Mouse (Mus musculus): ENCODE measurements around the gene Cadm1. TPM values are rescaled to one million over a fixed set of nuclear protein-coding genes. Genes with fewer than 3 reads are reported as not detected.

Gene Cadm1
- polyA plus RNA-seq, 1 experiment from 2014 or later: 43.0 TPM

- 84% methylated on average over 8 of the region's 8 CpGs for WGBS
- ATAC-seq: no peak
- peaks cover 8% of the 10 kb centered on the region; the same call in 1 of the 2 replicates for H3K4me1 ChIP-seq (ENCODE audit: control insufficient read depth, insufficient read depth, low read length)
- no peaks in the 10 kb centered on the region for H3K27me3 ChIP-seq (replicated peaks; ENCODE audit: control insufficient read depth, insufficient read depth, low read length)
- no peak overlapping the region for H3K4me3 ChIP-seq (ENCODE audit: low read length)
- H3K9me3 ChIP-seq (ENCODE audit: control insufficient read depth, low read length): no peaks in the 10 kb centered on the region
- H3K27ac ChIP-seq (ENCODE audit: low read length): no peak overlapping the region
- H3K9ac ChIP-seq (ENCODE audit: low read depth, low read length): no peak overlapping the region
- no peaks in the 10 kb centered on the region for H3K36me3 ChIP-seq (ENCODE audit: control insufficient read depth, insufficient read depth, low read length)
- no peak overlapping the region for H3K4me2 ChIP-seq (ENCODE audit: low read depth, low read length)
Measured at GRCm38 (mm10) chr9:47586839-47587238, 56.9 kb downstream of the Cadm1 start.

DNA sequence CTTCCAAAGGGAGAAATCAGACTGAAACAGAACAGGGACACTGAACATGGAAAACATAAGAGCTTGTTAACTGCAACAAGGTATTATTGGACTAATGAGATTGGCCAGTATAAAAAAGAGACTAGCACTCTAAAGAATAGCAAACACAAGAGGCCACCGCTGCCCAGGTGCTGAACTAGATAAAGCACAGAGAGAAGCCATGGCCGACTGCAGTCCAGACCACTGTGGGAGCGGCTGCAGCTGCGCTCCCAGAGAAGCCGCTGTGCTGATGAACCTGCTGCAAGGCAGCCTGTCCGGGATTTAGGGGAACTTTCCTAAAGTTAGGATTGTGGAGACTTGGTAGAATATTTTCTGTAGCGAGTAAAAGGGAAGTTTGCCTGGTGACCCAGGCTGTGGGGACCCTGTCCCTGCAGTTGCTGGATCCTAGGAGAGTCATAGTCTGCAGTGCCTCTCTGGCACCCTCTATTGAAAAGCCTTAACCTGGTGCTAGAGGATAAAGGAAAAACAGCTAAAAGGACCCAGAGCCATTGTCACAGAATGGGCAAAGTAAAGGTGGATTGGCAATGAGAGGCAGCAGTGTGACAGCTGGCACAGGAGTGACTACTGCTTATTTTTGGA is 57.7 kb downstream of the Cadm1 start:
- Histone ChIP-seq H3K4me2 (ENCODE audit: low read depth, low read length) (no peak overlapping the region), H3K27ac (ENCODE audit: low read length) (no peak overlapping the region), H3K9ac (ENCODE audit: low read depth, low read length) (no peak overlapping the region), H3K4me3 (ENCODE audit: low read length) (no peak overlapping the region), H3K36me3 (ENCODE audit: control insufficient read depth, insufficient read depth, low read length) (no peaks in the 10 kb centered on the region), H3K9me3 (ENCODE audit: control insufficient read depth, low read length) (no peaks in the 10 kb centered on the region), H3K4me1 (ENCODE audit: control insufficient read depth, insufficient read depth, low read length) (peaks cover 8% of the 10 kb centered on the region; the same call in 1 of the 2 replicates), H3K27me3 (replicated peaks; ENCODE audit: control insufficient read depth, insufficient read depth, low read length) (no peaks in the 10 kb centered on the region)
- peak; percentile 61 for ATAC-seq
- WGBS: 43% methylated on average over 7 of the region's 7 CpGs

GRCm38 (mm10) chr9:47589832-47590231 is 59.9 kb downstream of the Cadm1 start:
- no peak overlapping the region for H3K27ac ChIP-seq (ENCODE audit: low read length)
- peaks cover 8% of the 10 kb centered on the region; the same call in 1 of the 2 replicates for H3K4me1 ChIP-seq (ENCODE audit: control insufficient read depth, insufficient read depth, low read length)
- no peak overlapping the region for H3K9ac ChIP-seq (ENCODE audit: low read depth, low read length)
- no peak overlapping the region for H3K4me2 ChIP-seq (ENCODE audit: low read depth, low read length)
- H3K36me3 ChIP-seq (ENCODE audit: control insufficient read depth, insufficient read depth, low read length): no peaks in the 10 kb centered on the region
- H3K9me3 ChIP-seq (ENCODE audit: control insufficient read depth, low read length): no peaks in the 10 kb centered on the region
- no peaks in the 10 kb centered on the region for H3K27me3 ChIP-seq (replicated peaks; ENCODE audit: control insufficient read depth, insufficient read depth, low read length)
- no peak overlapping the region for H3K4me3 ChIP-seq (ENCODE audit: low read length)
- ATAC-seq: peak; percentile 92
- WGBS: 38% methylated on average over 5 of the region's 5 CpGs

DNA sequence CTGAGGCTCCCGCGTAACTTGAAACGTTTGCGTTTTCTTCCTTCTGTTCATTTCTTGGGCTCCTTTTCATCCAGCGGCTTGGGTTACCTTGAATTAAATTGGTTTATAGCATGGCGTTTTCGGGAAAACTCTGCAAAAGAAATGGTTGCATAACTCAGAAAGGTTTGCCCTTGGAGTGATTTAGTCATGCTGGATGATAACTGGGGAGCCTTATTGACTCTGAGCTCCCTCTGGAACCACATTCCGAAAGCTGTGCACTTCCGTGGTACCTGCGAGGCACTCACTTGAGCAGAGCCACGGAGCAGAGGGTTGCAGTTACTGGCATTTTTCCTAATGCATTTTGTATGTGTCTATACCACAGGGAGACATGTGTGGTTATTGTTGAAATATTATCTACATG is 71.6 kb downstream of the Cadm1 start:
- no peaks in the 10 kb centered on the region for H3K4me1 ChIP-seq (ENCODE audit: control insufficient read depth, insufficient read depth, low read length)
- no peak overlapping the region for H3K27ac ChIP-seq (ENCODE audit: low read length)
- H3K27me3 ChIP-seq (replicated peaks; ENCODE audit: control insufficient read depth, insufficient read depth, low read length): no peaks in the 10 kb centered on the region
- H3K9ac ChIP-seq (ENCODE audit: low read depth, low read length): no peak overlapping the region
- no peaks in the 10 kb centered on the region for H3K9me3 ChIP-seq (ENCODE audit: control insufficient read depth, low read length)
- no peak overlapping the region for H3K4me3 ChIP-seq (ENCODE audit: low read length)
- ATAC-seq: no peak
- H3K36me3 ChIP-seq (ENCODE audit: control insufficient read depth, insufficient read depth, low read length): no peaks in the 10 kb centered on the region
- WGBS: 82% methylated on average over 11 of the region's 11 CpGs
- H3K4me2 ChIP-seq (ENCODE audit: low read depth, low read length): no peak overlapping the region

DNA sequence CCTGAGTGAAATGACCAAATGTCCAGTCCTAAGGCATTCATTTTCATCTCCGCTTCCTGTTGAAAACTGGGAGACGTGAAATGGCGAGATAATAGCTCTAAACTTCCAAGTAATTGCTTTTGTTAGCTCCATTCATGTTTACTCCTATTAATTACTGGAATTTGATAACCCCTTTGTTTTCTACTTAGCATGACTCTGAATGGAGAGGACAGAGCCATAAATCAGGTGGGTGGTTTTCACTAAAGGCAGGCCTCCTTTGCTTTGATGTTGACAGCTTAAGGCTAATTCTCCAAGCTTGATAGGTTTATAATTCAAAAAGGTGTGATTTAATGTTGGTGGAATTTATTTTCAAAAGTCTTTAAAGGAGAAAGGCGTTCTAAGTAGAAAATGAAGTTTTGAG is 74.0 kb downstream of the Cadm1 start:
- no peak for ATAC-seq
- Histone ChIP-seq H3K9me3 (ENCODE audit: control insufficient read depth, low read length) (no peaks in the 10 kb centered on the region), H3K27ac (ENCODE audit: low read length) (no peak overlapping the region), H3K4me2 (ENCODE audit: low read depth, low read length) (no peak overlapping the region), H3K9ac (ENCODE audit: low read depth, low read length) (no peak overlapping the region), H3K36me3 (ENCODE audit: control insufficient read depth, insufficient read depth, low read length) (no peaks in the 10 kb centered on the region), H3K27me3 (replicated peaks; ENCODE audit: control insufficient read depth, insufficient read depth, low read length) (no peaks in the 10 kb centered on the region), H3K4me3 (ENCODE audit: low read length) (no peak overlapping the region), H3K4me1 (ENCODE audit: control insufficient read depth, insufficient read depth, low read length) (no peaks in the 10 kb centered on the region)
- 75% methylated on average over 4 of the region's 4 CpGs for WGBS

- WGBS: 78% methylated on average over 5 of the region's 5 CpGs
- H3K4me2 ChIP-seq (ENCODE audit: low read depth, low read length): no peak overlapping the region
- H3K36me3 ChIP-seq (ENCODE audit: control insufficient read depth, insufficient read depth, low read length): no peaks in the 10 kb centered on the region
- no peaks in the 10 kb centered on the region for H3K4me1 ChIP-seq (ENCODE audit: control insufficient read depth, insufficient read depth, low read length)
- no peak for ATAC-seq
- no peak overlapping the region for H3K9ac ChIP-seq (ENCODE audit: low read depth, low read length)
- no peak overlapping the region for H3K4me3 ChIP-seq (ENCODE audit: low read length)
- H3K27ac ChIP-seq (ENCODE audit: low read length): no peak overlapping the region
- H3K9me3 ChIP-seq (ENCODE audit: control insufficient read depth, low read length): no peaks in the 10 kb centered on the region
- H3K27me3 ChIP-seq (replicated peaks; ENCODE audit: control insufficient read depth, insufficient read depth, low read length): no peaks in the 10 kb centered on the region
Measured at GRCm38 (mm10) chr9:47605628-47606027, 75.7 kb downstream of the Cadm1 start.

DNA sequence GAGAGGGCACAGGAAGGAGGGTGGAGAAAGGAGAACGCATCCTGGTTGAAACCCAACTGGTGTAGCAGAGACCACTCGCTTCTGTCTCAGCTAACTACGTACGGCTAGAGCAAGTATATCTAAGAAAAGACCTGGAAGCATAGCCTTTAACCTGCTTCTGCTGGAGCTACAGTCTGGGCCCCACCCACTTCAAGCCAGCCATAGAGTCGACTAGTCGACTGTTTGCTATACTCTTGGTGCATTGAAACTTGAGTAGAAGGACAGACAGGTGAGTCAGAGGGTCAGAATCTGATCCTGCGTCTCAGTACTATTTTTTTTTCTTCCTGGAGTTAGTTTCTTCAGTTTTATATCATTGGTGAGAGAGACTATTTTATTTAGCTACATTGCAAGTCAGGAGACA is 78.5 kb downstream of the Cadm1 start:
- H3K4me2 ChIP-seq (ENCODE audit: low read depth, low read length): no peak overlapping the region
- no peaks in the 10 kb centered on the region for H3K27me3 ChIP-seq (replicated peaks; ENCODE audit: control insufficient read depth, insufficient read depth, low read length)

DNA sequence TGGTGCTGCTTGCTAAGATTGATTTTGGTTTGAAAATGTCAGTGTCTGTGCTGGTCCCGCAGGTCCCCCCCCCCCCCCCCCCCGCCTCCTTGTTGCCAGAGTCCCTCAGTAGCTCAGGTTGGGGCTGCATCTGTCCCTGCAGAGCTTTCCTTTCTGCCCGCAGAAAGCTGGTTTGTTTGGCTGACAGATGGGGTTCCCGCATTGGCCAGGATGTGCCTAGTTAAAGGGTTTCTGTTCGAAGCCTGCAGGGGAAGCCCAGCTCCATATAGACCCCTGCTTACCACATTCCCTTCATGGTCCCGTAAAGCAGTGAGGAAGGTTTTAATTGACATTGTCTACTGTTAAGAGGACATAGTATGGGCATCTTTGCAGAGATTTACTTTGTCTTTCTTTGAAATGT is 78.9 kb downstream of the Cadm1 start:
- no peaks in the 10 kb centered on the region for H3K36me3 ChIP-seq (ENCODE audit: control insufficient read depth, insufficient read depth, low read length)
- no peak overlapping the region for H3K4me3 ChIP-seq (ENCODE audit: low read length)
- no peak for ATAC-seq
- no peak overlapping the region for H3K4me2 ChIP-seq (ENCODE audit: low read depth, low read length)
- no peaks in the 10 kb centered on the region for H3K27me3 ChIP-seq (replicated peaks; ENCODE audit: control insufficient read depth, insufficient read depth, low read length)
- no peak overlapping the region for H3K27ac ChIP-seq (ENCODE audit: low read length)
- no peak overlapping the region for H3K9ac ChIP-seq (ENCODE audit: low read depth, low read length)
- no peaks in the 10 kb centered on the region for H3K4me1 ChIP-seq (ENCODE audit: control insufficient read depth, insufficient read depth, low read length)
- no peaks in the 10 kb centered on the region for H3K9me3 ChIP-seq (ENCODE audit: control insufficient read depth, low read length)
- WGBS: 66% methylated on average over 5 of the region's 6 CpGs

More for the DNA sequence above, 78.5 kb downstream of the Cadm1 start:
- 0 out of 2 replicates have a peak, but pooled peaks have one; percentile 38 for ATAC-seq
- Histone ChIP-seq H3K36me3 (ENCODE audit: control insufficient read depth, insufficient read depth, low read length) (no peaks in the 10 kb centered on the region), H3K9ac (ENCODE audit: low read depth, low read length) (no peak overlapping the region), H3K4me3 (ENCODE audit: low read length) (no peak overlapping the region), H3K4me1 (ENCODE audit: control insufficient read depth, insufficient read depth, low read length) (no peaks in the 10 kb centered on the region), H3K9me3 (ENCODE audit: control insufficient read depth, low read length) (no peaks in the 10 kb centered on the region), H3K27ac (ENCODE audit: low read length) (no peak overlapping the region)
- WGBS: 66% methylated on average over 7 of the region's 7 CpGs

GRCm38 (mm10) chr9:47609443-47609842 is 79.5 kb downstream of the Cadm1 start:
- 67% methylated on average over 4 of the region's 4 CpGs for whole genome bisulfite sequencing
- Histone ChIP-seq H3K9me3 (ENCODE audit: control insufficient read depth, low read length) (no peaks in the 10 kb centered on the region), H3K9ac (ENCODE audit: low read depth, low read length) (no peak overlapping the region), H3K4me1 (ENCODE audit: control insufficient read depth, insufficient read depth, low read length) (no peaks in the 10 kb centered on the region), H3K36me3 (ENCODE audit: control insufficient read depth, insufficient read depth, low read length) (no peaks in the 10 kb centered on the region), H3K27me3 (replicated peaks; ENCODE audit: control insufficient read depth, insufficient read depth, low read length) (no peaks in the 10 kb centered on the region), H3K4me2 (ENCODE audit: low read depth, low read length) (no peak overlapping the region), H3K4me3 (ENCODE audit: low read length) (no peak overlapping the region), H3K27ac (ENCODE audit: low read length) (no peak overlapping the region)
- no peak for ATAC-seq

DNA sequence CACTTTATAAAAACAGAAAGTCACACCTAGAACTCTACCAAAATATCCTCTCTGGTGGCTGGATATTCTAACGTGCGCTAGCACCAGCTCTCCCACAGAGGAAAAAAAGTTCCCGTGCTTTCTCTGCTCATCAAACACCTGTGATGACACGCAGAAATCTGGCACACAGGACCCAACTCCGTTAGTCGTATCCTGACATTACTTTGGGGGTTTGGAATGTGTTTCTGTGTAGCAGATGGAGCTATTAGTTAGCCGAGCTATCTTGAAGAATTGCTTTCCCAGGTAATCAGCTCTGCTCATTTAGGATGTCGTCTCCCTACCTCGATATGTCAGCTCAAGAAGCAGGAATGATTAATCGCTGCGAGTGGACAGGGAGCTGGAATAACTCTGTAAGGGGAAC is 80.3 kb downstream of the Cadm1 start:
- Histone ChIP-seq H3K9me3 (ENCODE audit: control insufficient read depth, low read length) (no peaks in the 10 kb centered on the region), H3K4me2 (ENCODE audit: low read depth, low read length) (no peak overlapping the region), H3K9ac (ENCODE audit: low read depth, low read length) (no peak overlapping the region), H3K4me3 (ENCODE audit: low read length) (no peak overlapping the region), H3K4me1 (ENCODE audit: control insufficient read depth, insufficient read depth, low read length) (no peaks in the 10 kb centered on the region), H3K36me3 (ENCODE audit: control insufficient read depth, insufficient read depth, low read length) (no peaks in the 10 kb centered on the region), H3K27me3 (replicated peaks; ENCODE audit: control insufficient read depth, insufficient read depth, low read length) (no peaks in the 10 kb centered on the region), H3K27ac (ENCODE audit: low read length) (no peak overlapping the region)
- no peak for ATAC-seq
- 67% methylated on average over 11 of the region's 11 CpGs for WGBS

All from intestine, embryonic 16.5 days (tissue).